Mouse (Mus musculus) heart, postnatal 0 days (tissue): Measurements from ENCODE around the gene Taf13. TPM values are rescaled to one million over a fixed set of nuclear protein-coding genes. Genes with fewer than 3 reads are reported as not detected.

Source experiments
- ATAC-seq: fragments of 200-750 bp; cut with Nextera tagmentation; 2 replicates; pipeline ENCODE4 v1.8.0; 2017; ENCODE audit warnings: low read depth, moderate number of reproducible peaks, moderate library complexity; ENCODE audit not compliant: insufficient read depth
- DNase-seq: peaks from one replicate; pipeline ENCODE4 v3.0.0-alpha.2; 2016; ENCODE audit warnings: low spot score
- H3K27ac ChIP-seq: fragments of 300-500 bp; sonication (generic); 2 replicates; pipeline ENCODE4 v1.5.1; 2014; ENCODE audit warnings: low read depth, mild to moderate bottlenecking
- H3K27me3 ChIP-seq: fragments of 300-500 bp; sonication (generic); 2 replicates; pipeline ENCODE4 v1.6.1; 2014; ENCODE audit warnings: low read length, mixed read lengths; ENCODE audit not compliant: control insufficient read depth, insufficient read depth
- H3K36me3 ChIP-seq: fragments of 300-500 bp; sonication (generic); replicated peaks from 2 replicates; pipeline ENCODE4 v1.6.1; 2014; ENCODE audit warnings: low read length, mixed read lengths; ENCODE audit not compliant: control insufficient read depth, insufficient read depth
- H3K4me1 ChIP-seq: fragments of 300-500 bp; sonication (generic); 2 replicates; pipeline ENCODE4 v1.6.1; 2014; ENCODE audit warnings: antibody characterized with exemption; ENCODE audit not compliant: control insufficient read depth, insufficient read depth
- H3K4me2 ChIP-seq: fragments of 300-500 bp; sonication (generic); 2 replicates; pipeline ENCODE4 v1.6.1; 2014; ENCODE audit warnings: low read depth, mild to moderate bottlenecking, low read length, moderate library complexity
- H3K4me3 ChIP-seq: fragments of 300-500 bp; sonication (generic); 2 replicates; pipeline ENCODE4 v1.5.1; 2014; ENCODE audit warnings: low read depth, low read length
- H3K9ac ChIP-seq: fragments of 300-500 bp; sonication (generic); replicated peaks from 2 replicates; pipeline ENCODE4 v1.6.1; 2014; ENCODE audit warnings: low read depth, low read length, mixed read lengths
- H3K9me3 ChIP-seq: fragments of 300-500 bp; sonication (generic); replicated peaks from 2 replicates; pipeline ENCODE4 v1.6.1; 2016; ENCODE audit warnings: low read length; ENCODE audit not compliant: control insufficient read depth
- CTCF ChIP-seq: IDR thresholded peaks from 2 replicates; pipeline ENCODE4 v1.5.1; 2016; ENCODE audit warnings: antibody characterized with exemption, control low read depth, low read depth
- EP300 ChIP-seq: IDR thresholded peaks from 2 replicates; pipeline ENCODE4 v1.6.1; 2016; ENCODE audit warnings: antibody characterized with exemption, low read depth
- WGBS: fragments of 180-500 bp; shearing (Covaris S2); extraction: QIAGEN DNeasy Blood & Tissue Kit; methylation state at CpG from one replicate; pipeline ENCODE4 v1.1.7; 2014; 5-methylcytosine and 5-hydroxymethylcytosine counted together
- polyA plus RNA-seq: library from polyadenylated mRNA; unstranded; fragments of >200 nt; fragmentation: Nextera tagmentation; extraction: Ambion mirVana; gene quantifications from 2 replicates; pipeline ENCODE4 v1.2.1, GENCODE M21; 2015
- total RNA-seq: library from RNA; depleted of rRNA; stranded (reverse); fragments of >200 nt; gene quantifications from 2 replicates; pipeline ENCODE4 v1.2.3, GENCODE M21; 2014; ENCODE audit warnings: low replicate concordance

Gene Taf13
- total and polyA plus RNA-seq, 2 experiments from 2014 or later = 9.9 to 29.6 TPM

DNA sequence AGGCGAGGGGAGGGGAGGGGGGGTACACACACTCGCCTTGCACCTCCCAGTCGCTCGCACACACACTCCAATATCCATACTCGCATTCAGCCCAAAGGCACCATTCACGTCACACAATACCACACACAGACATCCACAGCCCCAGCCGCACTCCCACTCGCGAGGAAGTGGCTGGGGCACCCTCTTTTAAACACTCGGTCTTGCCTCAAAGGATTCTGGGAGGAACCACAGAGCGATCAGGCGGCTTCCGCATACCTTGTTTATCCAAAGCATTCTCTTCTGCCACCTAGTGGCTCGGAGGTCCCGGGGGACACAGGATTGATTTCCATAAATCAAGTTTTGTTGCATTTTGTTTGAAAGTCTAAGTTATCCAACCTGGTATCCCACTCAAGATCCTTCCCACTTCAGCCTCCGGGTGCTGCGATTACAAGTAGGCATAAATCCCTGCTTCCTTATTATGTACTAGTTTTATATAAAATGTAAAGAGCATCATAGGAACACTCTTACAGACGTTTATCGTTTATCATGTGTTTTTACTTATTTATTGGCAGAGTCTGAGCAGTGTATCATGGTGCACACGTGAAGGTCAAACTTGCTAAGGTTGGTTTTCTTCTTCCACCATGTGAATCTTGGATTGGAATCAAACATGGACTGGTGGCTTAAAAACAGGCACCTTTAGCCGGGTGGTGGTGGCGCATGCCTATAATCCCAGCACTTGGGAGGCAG lies 16.7 kb upstream of the Taf13 start:
- H3K4me1 ChIP-seq = peaks cover 4% of the 10 kb centered on the region; the same call in 1 of the 2 replicates
- DNase-seq = peak; percentile 96
- peak overlapping the region; percentile 79 for H3K27ac ChIP-seq
- peaks cover 28% of the 10 kb centered on the region for H3K36me3 ChIP-seq
- peak overlapping the region; percentile 86 for H3K9ac ChIP-seq
- 16% methylated on average over 22 of the region's 22 CpGs for WGBS
- H3K4me3 ChIP-seq = peak overlapping the region; percentile 70
- no peaks in the 10 kb centered on the region for H3K9me3 ChIP-seq
- TF ChIP-seq EP300 = peak; percentile 35; the same call in 1 of the 2 replicates
- TF ChIP-seq CTCF = peak; percentile 96
- H3K27me3 ChIP-seq = no peaks in the 10 kb centered on the region
- H3K4me2 ChIP-seq = peak overlapping the region; percentile 84
- peak; percentile 98 for ATAC-seq

DNA sequence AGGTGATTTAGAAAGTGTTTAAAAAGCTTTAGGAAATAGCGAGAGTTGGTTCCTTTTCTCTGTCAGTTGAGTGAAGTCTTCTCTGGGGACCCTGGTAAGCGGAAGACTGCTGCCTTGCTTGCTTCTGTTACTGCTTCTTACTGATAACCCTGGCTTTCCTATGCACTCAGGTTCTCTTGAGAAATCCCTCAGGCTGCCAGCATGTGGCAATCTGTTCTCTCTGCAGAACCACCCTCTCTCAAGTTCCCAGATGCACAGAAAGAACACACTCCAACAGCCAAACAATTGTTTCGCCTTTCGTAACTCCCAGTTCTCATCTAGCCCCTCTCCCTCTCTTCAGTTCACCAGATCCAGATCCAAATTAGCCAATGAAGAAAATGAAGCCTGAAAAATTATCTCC lies 13.6 kb upstream of the Taf13 start:
- Histone ChIP-seq H3K4me1 (peaks cover 4% of the 10 kb centered on the region; the same call in 1 of the 2 replicates), H3K27ac (no peak overlapping the region), H3K4me2 (no peak overlapping the region), H3K36me3 (peaks cover 33% of the 10 kb centered on the region), H3K4me3 (no peak overlapping the region), H3K9ac (no peak overlapping the region), H3K27me3 (no peaks in the 10 kb centered on the region), H3K9me3 (no peaks in the 10 kb centered on the region)
- DNase-seq (no peak), ATAC-seq (no peak)
- no peak for TF ChIP-seq EP300
- no peak for TF ChIP-seq CTCF
- WGBS = 89% methylated on average over 4 of the region's 4 CpGs

DNA sequence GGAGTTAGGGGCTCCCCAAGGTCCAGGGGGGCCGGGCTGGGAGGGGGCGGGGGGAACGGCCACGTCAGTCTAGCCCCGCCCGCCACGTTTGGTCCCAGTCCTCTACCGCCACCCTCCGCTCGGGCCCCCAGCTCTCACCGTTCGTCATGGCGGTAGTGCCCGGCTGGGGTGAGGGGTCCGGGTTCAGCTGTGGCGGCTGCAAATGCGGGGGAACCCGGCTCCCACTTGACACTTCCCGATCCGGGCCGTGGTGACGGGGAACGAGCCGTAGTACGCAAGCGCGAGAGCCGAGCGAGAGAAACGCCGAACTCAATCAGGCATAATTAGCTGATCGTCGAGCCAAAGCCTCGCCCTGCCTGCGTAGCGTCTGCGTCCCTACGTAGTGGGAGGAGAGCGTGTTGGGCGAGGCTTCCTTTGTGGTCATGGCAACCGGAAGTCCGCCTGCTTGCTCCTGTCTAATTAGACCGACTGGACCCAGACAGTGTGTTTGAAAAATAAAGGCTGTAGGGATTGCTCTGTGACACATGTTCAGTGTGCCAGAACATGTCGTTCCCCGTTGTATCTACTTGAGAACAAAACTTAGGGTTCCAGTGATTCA lies 9.3 kb upstream of the Taf13 start, which contains the start of gene Tmem167b:
Tmem167b (minus strand) TSS at position 334 of the 598 bp plus-strand sequence.
- under 1% methylated on average over 42 of the region's 45 CpGs for WGBS
- peak; percentile 97 for ATAC-seq
- Histone ChIP-seq H3K27me3 (no peaks in the 10 kb centered on the region), H3K4me3 (peak within 1 kb of the TSS; percentile 96), H3K36me3 (peaks cover 30% of the 10 kb centered on the region), H3K4me1 (no peaks in the 10 kb centered on the region), H3K4me2 (peak within 1 kb of the TSS; percentile 83), H3K9me3 (no peaks in the 10 kb centered on the region), H3K27ac (peak within 1 kb of the TSS; percentile 90), H3K9ac (peak within 1 kb of the TSS; percentile 91)
- peak; percentile 99 for DNase-seq
- TF ChIP-seq EP300 (no peak), CTCF (peak; percentile 4; the same call in 1 of the 2 replicates)

DNA sequence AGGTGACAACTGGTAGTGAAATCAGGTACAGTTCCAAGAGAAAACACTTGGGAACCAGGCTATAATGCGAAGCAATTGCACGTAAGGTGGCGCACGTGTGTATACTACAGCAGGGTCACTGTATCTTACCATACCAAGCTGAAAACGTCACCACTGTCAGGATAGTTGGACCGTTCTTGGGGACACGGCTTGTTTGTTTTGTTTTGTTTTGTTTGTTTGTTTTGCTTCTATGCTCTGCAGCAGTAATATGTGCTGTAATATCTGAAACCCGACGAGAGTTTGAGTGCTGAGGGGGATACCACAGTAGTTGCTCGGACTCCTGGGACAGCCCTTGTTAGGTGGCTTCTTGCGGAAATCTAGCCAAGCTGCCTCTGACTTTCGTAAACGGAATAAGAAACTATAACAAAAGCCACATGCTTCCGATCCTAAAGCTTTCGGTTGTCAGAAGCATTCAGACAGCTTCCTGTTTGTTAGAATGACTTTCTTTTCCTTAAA lies 8.7 kb upstream of the Taf13 start:
- DNase-seq = peak; percentile 66

DNA sequence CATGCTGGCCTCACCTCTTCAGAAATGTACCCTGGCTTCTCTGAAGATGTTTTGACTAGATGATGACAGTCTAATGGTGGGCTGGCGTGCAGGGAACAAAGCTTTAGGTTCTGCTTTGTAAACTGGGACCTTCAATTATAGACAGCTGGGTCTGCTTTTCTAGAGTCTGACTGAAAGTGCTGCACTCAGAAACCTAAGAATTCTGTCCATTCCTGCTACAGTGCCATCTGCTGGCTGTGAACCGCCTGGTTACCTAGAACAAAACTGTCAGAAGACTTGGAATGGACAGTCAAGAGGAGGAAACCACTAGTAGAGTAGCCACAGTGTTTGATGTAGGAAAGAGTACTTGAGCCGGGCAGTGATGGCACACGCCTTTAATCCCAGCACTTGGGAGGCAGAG lies 8.2 kb upstream of the Taf13 start:
- Histone ChIP-seq H3K4me3 (peak overlapping the region; percentile 96), H3K4me2 (peak overlapping the region; percentile 83), H3K9me3 (no peaks in the 10 kb centered on the region), H3K4me1 (no peaks in the 10 kb centered on the region), H3K9ac (peak overlapping the region; percentile 57), H3K36me3 (peaks cover 19% of the 10 kb centered on the region), H3K27ac (peak overlapping the region; percentile 90), H3K27me3 (no peaks in the 10 kb centered on the region)
- no peak; the same call in 1 of the 2 replicates for ATAC-seq
- 3% methylated on average over 4 of the region's 4 CpGs for WGBS
- peak; percentile 79 for DNase-seq
- TF ChIP-seq CTCF (peak; percentile 87), EP300 (no peak)

More for the DNA sequence above, 8.7 kb upstream of the Taf13 start:
- H3K4me1 ChIP-seq = no peaks in the 10 kb centered on the region
- TF ChIP-seq EP300 = no peak
- no peak for TF ChIP-seq CTCF
- peak overlapping the region; percentile 83 for H3K4me2 ChIP-seq
- H3K36me3 ChIP-seq = peaks cover 24% of the 10 kb centered on the region
- peak overlapping the region; percentile 96 for H3K4me3 ChIP-seq
- H3K27me3 ChIP-seq = no peaks in the 10 kb centered on the region
- peak overlapping the region; percentile 90 for H3K27ac ChIP-seq
- peak overlapping the region; percentile 57 for H3K9ac ChIP-seq
- peak; percentile 65 for ATAC-seq
- H3K9me3 ChIP-seq = no peaks in the 10 kb centered on the region
- 7% methylated on average over 15 of the region's 15 CpGs for WGBS
